Mouse (Mus musculus): ENCODE results near the gene Gm47995.
"Not testable (repeated sequence)": the region's sequence is repeated elsewhere in the genome, so short reads cannot be mapped to it uniquely, and the experiment has no call there.

Gm47995 gene

DNA sequence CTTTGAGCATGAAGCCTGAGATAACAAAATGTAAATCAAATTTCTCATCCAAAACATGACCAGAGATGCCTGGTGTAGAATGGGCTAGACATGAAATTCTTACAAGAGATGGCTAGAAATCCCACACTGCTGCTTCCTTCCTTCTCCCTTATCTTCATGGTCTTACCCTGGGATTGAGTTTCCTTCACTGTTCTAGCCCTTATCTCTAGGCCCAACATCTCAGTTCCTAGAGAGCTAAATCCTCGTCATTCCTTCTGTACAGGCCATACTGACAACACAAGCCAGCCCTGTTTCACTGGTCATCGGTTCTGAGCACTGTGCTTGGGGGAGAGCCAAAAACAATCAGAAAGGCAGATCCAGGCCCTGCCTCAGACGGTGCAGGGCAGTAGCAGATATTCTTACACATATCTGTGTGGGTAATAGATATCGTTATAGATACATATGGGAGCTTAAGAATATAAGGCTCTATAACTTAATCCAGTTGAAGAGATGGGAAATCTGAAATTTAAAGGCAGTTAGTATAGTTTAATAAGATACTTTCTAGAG, 11.3 kb upstream of the Gm47995 start:
- not testable (repeated sequence) for DNase-seq (ENCODE audit: low spot score)

DNA sequence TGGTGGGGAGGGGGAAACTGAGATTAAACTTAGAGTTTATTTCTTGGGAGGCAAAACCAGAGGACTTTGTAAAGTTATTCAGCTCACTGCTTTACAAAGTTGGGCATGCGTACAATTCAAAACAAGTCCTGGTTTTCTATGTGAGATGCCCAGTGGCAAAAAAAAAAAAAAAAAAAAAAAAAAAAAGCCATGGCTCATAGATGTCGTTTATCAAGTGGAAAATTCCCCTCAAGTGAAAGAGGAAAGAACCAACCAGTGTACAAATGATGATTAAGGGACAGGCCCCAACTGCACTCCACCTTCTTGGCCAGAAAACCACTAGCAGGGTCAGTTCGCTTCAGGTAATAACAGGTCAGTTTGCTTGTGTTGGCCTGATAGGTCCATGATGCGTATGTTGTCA, 9.8 kb upstream of the Gm47995 start:
- DNase-seq (ENCODE audit: low spot score), result no peak

DNA sequence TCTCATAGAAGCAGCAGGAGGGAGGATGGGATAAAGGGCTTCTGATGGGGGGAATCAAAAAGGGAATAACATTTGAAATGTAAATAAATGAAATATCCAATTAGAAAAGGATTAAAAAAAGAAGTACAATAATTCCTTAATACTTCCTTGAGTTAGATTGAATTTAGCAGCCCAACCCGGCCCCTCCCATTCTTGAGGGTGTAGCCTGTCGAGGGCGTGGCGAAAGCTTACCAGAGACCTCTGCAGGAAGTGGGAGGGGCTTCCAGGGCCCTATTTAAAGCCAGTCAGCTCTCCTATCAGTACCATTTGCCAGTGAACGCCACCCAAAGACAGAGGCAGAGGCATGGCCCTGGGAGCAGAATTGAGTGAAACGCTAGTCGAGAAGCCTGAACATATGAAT, 6.2 kb upstream of the Gm47995 start, which contains the start of gene Gm8947:
TSS of gene Gm8947 (plus strand) at position 302 of the 400 bp plus-strand sequence.
- DNase-seq (ENCODE audit: low spot score), result not testable (repeated sequence)

DNA sequence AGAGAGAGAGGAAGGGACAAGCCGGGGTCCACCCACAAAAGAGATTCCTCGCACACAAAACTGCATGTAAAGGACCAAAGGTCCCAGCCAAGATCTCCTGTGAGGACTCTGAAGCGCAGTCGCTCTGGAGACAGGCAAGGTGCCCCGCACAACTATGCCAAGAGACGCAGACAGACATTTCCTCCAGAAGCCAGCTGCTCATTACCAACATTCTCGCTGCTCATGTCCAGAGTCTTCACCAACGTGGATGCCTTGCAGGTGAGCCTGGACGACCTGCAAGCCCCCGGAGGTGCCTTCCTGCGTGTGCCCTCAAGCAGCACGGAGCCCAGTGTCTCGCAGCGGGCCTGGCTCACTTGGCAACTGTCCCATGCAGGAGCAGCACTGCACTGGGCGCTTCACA, 5.5 kb upstream of the Gm47995 start:
- not testable (repeated sequence) for DNase-seq (ENCODE audit: low spot score)

DNA sequence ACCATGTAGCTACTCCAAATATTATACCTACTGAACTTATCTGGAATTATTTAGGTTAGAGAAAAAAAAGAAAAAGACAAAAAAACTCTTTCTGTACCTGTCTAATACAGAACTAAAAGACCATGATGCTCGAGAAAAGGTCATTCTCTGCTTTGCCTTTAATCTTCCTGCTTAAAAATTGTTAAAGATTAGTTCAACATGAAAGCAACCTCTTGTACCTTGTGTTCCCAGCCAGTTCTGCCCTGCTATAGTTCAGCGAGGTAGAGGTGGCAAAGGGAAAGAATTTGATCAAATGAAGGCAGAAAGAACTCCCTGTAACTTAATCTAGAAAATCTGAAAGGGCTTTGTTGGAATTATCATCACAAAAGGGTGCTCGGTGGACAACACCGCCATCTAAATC, 2.3 kb upstream of the Gm47995 start:
- not testable (repeated sequence) for DNase-seq (ENCODE audit: low spot score)

DNA sequence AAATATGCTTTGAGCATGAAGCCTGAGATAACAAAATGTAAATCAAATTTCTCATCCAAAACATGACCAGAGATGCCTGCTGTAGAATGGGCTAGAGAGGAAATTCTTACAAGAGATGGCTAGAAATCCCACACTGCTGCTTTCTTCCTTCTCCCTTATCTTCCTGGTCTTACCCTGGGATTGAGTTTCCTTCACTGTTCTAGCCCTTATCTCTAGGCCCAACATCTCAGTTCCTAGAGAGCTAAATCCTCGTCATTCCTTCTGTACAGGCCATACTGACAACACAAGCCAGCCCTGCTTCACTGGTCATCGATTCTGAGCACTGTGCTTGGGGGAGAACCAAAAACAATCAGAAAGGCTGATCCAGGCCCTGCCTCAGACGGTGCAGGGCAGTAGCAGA, 1.6 kb upstream of the Gm47995 start:
- DNase-seq (ENCODE audit: low spot score), result not testable (repeated sequence)

DNA sequence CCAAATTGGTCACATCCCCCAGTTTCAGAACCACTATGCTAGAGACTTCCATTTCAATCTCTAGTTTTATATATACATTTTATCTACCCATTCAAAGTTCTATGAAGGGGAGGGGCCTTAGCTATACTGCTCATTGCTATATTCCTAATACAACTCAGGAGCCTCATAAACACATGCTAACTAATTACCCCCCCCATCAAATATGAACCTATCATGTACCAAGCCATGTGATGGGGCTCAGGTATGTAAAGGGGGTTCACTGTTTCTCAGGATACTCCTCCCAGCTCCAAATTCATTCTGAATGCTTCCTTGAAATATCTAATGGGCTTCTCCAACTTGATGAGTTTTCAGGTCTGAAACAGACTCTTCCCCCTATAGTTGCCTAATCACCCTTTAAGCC, 2.4 kb downstream of the Gm47995 start:
- DNase-seq (ENCODE audit: low spot score), result not testable (repeated sequence)

DNA sequence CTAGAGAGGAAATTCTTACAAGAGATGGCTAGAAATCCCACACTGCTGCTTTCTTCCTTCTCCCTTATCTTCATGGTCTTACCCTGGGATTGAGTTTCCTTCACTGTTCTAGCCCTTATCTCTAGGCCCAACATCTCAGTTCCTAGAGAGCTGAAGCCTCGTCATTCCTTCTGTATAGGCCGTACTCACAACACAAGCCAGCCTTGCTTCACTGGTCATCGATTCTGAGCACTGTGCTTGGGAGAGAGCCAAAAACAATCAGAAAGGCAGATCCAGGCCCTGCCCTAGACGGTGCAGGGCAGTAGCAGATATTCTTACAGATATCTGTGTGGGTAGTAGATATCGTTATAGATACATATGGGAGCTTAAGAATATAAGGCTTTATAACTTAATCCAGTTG, 4.5 kb downstream of the Gm47995 start:
- DNase-seq (ENCODE audit: low spot score), result not testable (repeated sequence)

DNA sequence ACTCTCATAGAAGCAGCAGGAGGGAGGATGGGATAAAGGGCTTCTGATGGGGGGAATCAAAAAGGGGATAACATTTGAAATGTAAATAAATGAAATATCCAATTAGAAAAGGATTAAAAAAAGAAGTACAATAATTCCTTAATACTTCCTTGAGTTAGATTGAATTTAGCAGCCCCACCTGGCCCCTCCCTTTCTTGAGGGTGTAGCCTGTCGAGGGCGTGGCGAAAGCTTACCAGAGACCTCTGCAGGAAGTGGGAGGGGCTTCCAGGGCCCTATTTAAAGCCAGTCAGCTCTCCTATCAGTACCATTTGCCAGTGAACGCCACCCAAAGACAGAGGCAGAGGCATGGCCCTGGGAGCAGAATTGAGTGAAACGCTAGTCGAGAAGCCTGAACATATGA, 5.6 kb downstream of the Gm47995 start, which contains the start of gene 3110040M04Rik:
TSS of gene 3110040M04Rik (plus strand) at position 304 of the 400 bp plus-strand sequence.
- DNase-seq (ENCODE audit: low spot score), result not testable (repeated sequence)

DNA sequence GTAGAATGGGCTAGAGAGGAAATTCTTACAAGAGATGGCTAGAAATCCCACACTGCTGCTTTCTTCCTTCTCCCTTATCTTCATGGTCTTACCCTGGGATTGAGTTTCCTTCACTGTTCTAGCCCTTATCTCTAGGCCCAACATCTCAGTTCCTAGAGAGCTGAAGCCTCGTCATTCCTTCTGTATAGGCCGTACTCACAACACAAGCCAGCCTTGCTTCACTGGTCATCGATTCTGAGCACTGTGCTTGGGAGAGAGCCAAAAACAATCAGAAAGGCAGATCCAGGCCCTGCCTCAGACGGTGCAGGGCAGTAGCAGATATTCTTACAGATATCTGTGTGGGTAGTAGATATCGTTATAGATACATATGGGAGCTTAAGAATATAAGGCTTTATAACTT, 10.2 kb downstream of the Gm47995 start:
- not testable (repeated sequence) for DNase-seq (ENCODE audit: low spot score)

DNA sequence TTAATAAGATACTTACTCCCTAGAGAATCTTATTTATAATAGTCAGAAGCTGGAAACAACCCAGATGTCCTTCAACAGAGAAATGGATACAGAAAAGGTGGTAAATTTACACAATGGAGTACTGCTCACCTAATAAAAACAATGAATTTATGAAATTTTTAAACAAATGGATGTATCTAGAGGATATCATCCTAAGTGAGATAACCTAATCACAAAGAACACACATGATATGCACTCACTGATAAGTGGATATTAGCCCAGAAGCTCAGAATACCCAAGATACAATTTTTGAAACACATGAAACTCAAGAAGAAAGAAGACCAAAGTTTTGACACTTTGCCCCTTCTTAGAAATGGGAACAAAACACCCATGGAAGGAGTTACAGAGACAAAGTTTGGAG, 10.7 kb downstream of the Gm47995 start:
- not testable (repeated sequence) for DNase-seq (ENCODE audit: low spot score)

DNA sequence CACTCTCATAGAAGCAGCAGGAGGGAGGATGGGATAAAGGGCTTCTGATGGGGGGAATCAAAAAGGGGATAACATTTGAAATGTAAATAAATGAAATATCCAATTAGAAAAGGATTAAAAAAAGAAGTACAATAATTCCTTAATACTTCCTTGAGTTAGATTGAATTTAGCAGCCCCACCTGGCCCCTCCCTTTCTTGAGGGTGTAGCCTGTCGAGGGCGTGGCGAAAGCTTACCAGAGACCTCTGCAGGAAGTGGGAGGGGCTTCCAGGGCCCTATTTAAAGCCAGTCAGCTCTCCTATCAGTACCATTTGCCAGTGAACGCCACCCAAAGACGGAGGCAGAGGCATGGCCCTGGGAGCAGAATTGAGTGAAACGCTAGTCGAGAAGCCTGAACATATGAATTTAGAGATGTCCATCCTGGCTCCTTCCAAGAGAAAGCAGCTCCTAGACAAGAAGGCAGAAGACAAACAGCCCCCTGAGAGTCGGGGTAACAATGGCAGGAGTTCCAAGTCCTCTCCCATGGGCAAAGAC, 11.6 kb downstream of the Gm47995 start, which contains the start of gene Gm47996:
TSS of gene Gm47996 (plus strand) at position 308 of the 532 bp plus-strand sequence.
- DNase-seq (ENCODE audit: low spot score), result not testable (repeated sequence)

DNA sequence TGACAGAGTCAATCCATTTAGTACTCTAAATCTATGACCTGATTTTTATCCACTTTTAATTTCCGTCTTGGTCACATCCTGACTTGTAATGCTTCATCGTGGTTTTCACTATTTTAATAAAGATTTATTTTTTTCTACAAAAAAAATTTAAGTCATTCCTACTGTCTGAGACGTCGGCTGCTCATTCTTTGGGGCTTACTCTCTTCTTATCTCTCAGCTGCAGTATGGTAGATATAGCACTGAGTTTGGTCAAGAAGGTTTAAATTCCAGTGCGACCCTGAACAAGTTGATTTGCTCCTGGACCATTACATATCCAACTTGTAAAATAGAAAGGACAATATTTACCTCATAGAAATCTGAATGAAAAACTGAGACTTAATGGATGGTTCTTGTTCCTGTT, 13.4 kb downstream of the Gm47995 start:
- DNase-seq (ENCODE audit: low spot score), result not testable (repeated sequence)

DNA sequence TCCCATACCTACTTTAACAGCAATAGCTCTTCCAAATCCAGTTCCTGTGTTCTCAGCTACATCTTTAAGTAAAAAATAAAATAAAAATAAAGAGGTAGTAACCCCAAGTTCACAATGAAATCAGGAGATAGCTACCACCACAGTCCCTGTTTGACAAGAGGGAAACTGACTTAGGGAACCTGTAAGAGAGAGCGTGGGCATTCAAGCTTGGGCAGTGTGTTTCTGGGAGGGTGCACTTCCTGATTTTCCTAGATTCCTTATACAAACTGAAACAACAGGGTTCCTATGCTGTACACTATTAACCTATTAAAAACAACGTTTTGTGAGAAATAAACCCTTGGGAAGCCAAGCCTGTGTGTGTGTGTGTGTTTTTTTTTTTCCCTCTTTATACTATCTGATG, 16.6 kb downstream of the Gm47995 start:
- DNase-seq (ENCODE audit: low spot score), result no peak

DNA sequence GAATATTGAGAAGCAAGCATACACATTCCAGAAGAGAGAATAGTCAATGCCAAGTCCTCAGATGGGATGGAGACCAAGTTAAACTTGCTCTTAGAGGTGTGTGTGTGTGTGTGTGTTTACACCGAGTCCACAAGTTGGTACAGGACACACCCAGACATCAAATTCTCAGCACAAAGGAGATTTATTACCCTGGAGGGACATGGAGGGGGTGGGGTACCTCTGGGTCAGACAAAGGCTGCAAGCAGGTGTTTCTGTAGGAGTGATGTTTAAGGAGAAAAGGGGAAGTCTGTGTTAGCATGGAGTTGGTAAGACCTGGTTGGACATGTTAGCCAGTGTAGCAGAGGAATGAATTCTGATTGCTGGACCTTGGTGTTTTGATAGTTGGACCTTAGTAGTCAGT, 17.7 kb downstream of the Gm47995 start:
- no peak for DNase-seq (ENCODE audit: low spot score)

DNA sequence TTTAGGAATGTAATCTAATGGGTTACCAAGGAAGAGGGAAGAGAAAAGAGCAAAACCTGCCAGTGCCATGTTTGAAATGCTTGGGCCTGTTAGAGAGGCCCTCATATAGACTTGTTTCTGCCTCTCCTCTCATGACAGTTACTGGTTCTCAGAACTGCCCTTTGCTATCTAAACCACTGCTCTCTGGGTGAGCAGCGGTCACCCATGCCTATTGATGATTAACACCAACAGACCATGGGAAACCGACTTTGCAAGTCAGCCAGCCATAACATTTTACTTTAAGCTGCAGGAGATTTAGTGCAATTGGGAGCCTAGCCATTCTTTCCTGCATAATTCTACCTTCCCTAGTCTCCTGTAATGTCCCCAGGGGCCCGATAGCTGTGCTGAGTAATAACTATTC, 18.2 kb downstream of the Gm47995 start:
- no peak for DNase-seq (ENCODE audit: low spot score)

DNA sequence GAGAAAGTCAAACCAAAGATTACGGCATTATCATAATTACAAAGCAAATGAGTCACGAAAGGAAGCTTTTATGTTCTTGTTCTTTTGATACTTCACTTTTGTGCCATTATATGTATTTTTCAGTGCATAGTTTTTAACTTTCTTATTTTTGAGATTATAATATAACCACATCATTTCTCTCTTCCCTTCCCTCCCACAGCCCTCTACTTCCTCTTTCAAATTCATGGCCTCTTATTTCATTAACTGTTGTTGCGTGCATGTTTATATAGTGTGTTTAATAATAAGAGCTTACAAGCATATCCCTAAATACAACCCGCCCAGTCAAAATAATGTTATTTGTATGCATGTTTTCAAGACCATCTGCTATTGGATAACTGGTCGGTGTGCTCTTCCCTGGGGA, 20.8 kb downstream of the Gm47995 start:
- DNase-seq (ENCODE audit: low spot score), result no peak

DNA sequence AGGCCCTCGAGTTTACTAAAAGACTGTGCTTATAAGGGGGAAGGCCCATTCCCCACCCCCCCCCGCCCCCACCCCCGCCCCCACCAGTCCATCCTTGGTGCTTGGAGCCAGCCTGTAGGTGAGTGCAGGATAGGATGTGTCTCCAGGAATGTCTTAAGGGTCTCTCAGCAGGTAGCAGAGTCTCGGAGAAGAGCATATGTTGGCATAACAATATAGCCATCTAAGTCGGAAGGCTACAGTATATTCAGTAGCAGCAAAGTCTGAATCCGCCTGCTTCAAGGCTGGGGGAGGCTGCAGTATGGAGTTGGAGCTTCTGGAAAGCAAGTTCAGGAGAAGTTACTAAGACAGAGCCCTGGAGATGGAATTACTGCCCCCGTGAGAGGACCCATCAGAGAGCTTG, 21.9 kb downstream of the Gm47995 start:
- no peak for DNase-seq (ENCODE audit: low spot score)

DNA sequence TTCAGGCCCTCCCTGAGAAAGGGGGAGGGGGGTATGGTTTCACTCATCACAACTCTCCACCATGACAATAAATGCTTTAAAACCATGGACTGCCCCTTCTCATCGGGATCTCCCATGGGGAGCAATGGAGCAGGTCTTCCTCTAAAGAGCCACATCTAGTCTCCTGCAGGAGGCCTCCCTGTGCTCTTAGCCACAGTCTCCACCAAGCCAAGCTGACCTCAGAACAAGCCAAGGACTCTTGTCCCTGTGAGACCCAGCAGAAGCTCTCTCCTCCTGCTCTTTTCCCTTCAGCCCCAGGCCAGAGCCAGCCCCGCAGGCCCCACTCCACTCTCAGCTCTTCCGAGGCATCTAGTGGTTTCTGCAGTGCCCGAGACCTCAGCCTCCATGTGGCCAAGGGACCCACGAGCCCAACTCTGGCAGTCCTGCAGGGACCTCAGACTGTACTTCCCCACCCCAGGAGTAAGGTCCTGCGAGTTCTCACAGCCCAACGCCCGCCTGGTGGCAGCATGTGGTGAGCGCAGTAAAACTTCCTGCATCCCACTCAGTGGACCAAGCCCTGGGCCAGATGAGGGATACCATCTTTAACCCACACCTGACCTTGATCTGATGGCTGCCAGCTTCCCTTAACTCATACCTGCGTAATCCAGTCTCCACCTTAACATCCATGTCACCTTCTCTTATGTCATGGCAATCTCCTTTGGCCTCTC, 24.5 kb downstream of the Gm47995 start:
- DNase-seq (ENCODE audit: low spot score), result no peak

DNA sequence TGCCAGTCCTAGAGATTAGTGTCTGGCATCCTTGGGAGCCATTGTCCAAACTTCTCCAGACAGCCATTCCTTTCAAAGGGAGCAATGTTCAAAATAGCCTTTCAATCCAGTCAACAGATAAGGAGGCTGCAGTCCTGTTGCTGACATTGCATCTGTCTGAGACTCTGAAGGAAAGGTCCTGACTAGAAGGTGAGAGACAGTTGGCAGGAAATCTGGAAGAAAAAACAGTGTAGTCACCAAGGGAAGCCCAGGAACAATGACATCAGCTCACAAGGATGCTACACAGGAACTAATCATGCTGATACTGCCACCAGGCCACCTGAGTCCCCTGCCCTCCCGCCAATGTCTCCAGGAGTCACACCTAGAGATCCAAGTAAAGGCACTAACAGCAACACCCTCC, 25.1 kb downstream of the Gm47995 start:
- DNase-seq (ENCODE audit: low spot score), result no peak

DNA sequence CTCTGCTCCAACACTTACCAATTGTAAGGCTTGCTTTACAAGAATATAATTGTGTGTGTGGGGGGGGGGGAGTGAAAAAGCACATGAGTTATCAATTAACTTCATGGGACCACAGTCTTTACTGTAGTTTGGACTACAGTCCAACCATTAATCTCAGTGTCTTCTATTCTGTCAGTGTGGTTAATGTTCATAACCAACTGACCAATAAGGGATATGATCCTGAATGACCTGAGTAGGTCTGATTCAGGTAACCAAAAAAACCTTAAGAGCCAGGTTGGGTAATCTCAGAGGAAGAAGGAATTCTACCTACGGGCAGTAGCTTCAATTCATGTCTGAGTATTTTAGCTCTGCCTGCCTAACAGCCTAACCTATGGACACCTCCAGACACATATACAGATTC, 26.3 kb downstream of the Gm47995 start:
- no peak for DNase-seq (ENCODE audit: low spot score)

DNA sequence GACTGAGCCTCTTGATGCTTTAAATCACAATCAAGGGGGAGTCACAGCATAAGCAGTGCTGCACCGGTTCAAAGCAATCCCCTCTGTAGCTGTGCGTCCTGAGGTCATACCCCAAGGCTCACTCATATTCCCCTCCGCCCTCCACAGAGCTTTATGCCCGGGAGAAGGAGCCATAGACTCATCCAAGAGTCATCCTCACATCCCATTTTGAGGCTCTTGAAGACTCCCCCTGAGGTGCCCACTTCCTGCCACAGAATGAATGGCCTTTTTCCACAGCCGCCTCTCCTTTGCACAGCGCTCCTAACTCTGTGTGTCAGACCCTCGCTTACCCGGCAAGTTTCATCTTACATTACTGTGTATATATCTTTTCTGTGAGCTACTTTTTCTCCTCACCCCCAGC, 29.3 kb downstream of the Gm47995 start:
- DNase-seq (ENCODE audit: low spot score), result no peak

DNA sequence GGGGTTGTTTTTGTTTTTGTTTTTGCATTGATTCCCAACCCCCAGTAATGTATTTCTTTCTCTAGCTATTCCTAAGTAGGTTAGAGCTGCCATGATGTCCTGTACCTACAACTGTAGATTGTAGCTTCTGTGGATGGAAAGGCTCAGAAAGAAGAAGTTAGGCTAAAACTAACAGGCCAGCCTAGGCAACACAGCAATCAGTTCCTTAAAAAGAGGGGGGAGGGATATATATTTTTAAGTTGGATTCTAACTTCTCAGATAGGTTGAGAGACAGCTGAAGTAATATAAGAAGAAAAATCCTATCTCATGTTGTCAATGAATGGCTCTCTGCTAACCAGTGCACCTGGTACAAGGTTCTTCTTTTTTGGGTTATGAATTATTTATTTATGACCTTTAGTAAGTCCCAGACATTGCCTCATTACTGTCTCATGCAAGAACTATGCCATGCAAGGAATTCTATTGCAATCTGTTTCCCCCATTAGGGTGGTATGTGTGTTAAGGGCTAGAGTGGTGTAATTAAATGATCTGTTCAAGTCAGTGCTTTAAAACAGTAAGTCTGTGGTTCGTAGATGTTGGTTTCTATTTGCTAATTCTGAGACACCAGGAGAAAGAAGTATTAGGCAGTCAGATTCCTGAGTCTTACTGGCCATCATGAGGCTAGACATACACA, 30.2 kb downstream of the Gm47995 start:
- no peak for DNase-seq (ENCODE audit: low spot score)

All from ovary, adult 18-20 months (tissue).